Mouse (Mus musculus) olfactory bulb, adult 2 months (tissue): ENCODE data around the gene Fkbpl. TPM values are rescaled to one million over a fixed set of nuclear protein-coding genes. Genes with fewer than 3 reads are reported as not detected.

Experiments used
- H3K27ac ChIP-seq: fragments of 200-500 bp; 2 replicates; pipeline ENCODE4 v1.5.1; 2012; ENCODE audit warnings: low read depth, low read length; ENCODE audit not compliant: insufficient read depth
- H3K4me1 ChIP-seq: fragments of 200-500 bp; 2 replicates; pipeline ENCODE4 v1.6.1; 2012; ENCODE audit warnings: low read length; ENCODE audit not compliant: control insufficient read depth, insufficient read depth
- H3K4me3 ChIP-seq: fragments of 200-500 bp; 2 replicates; pipeline ENCODE4 v1.5.1; 2012; ENCODE audit warnings: mild to moderate bottlenecking, low read depth, low read length, moderate library complexity; ENCODE audit not compliant: insufficient read depth
- CTCF ChIP-seq: fragments of 200-500 bp; IDR thresholded peaks from 2 replicates; pipeline ENCODE4 v1.5.1; 2012; ENCODE audit warnings: low read depth, mild to moderate bottlenecking, low read length, moderate library complexity; ENCODE audit not compliant: insufficient read depth
- POLR2A ChIP-seq: fragments of 200-500 bp; IDR thresholded peaks from 2 replicates; pipeline ENCODE4 v1.6.1; 2012; ENCODE audit warnings: mild to moderate bottlenecking, low read depth, low read length, moderate library complexity; ENCODE audit not compliant: insufficient read depth
- WGBS: fragments of 180-500 bp; shearing (Covaris S2); methylation state at CpG from one replicate; pipeline ENCODE4 v1.1.7; 2018; 5-methylcytosine and 5-hydroxymethylcytosine counted together
- polyA plus RNA-seq: library from polyadenylated mRNA; stranded (reverse); fragments of >200 nt; gene quantifications from 2 replicates; pipeline ENCODE4 v1.2.4, GENCODE M21; 2012; ENCODE audit warnings: low replicate concordance; ENCODE audit not compliant: missing spikeins, insufficient read depth, insufficient read length

Fkbpl gene
- polyA plus RNA-seq, 1 experiment = not detected

- TF ChIP-seq POLR2A (no peak), CTCF (no peak)
- WGBS = 78% methylated on average over 4 of the region's 4 CpGs
- Histone ChIP-seq H3K4me1 (peaks cover 24% of the 10 kb centered on the region), H3K4me3 (no peak overlapping the region), H3K27ac (no peak overlapping the region)
Observed at GRCm38 (mm10) chr17:34680621-34681020, 36.1 kb downstream of the Fkbpl start.

- Histone ChIP-seq H3K27ac (no peak overlapping the region), H3K4me3 (no peak overlapping the region), H3K4me1 (peaks cover 27% of the 10 kb centered on the region)
- TF ChIP-seq POLR2A = no peak
- no peak for TF ChIP-seq CTCF
- 73% methylated on average over 17 of the region's 17 CpGs for WGBS
Observed at GRCm38 (mm10) chr17:34681132-34681571, 36.6 kb downstream of the Fkbpl start.

- no peak overlapping the region for H3K4me3 ChIP-seq
- H3K4me1 ChIP-seq = peaks cover 27% of the 10 kb centered on the region
- 81% methylated on average over 11 of the region's 11 CpGs for WGBS
- TF ChIP-seq POLR2A (no peak), CTCF (no peak)
- H3K27ac ChIP-seq = no peak overlapping the region
Observed at GRCm38 (mm10) chr17:34681881-34682536, 37.4 kb downstream of the Fkbpl start.

GRCm38 (mm10) chr17:34683179-34683578, 38.6 kb downstream of the Fkbpl start:
- Histone ChIP-seq H3K4me3 (no peak overlapping the region), H3K27ac (no peak overlapping the region), H3K4me1 (peaks cover 27% of the 10 kb centered on the region)
- 89% methylated on average over 8 of the region's 8 CpGs for WGBS
- TF ChIP-seq CTCF = no peak
- no peak for TF ChIP-seq POLR2A

GRCm38 (mm10) chr17:34683686-34684220, 39.2 kb downstream of the Fkbpl start:
- 57% methylated on average over 10 of the region's 10 CpGs for WGBS
- Histone ChIP-seq H3K4me1 (peaks cover 27% of the 10 kb centered on the region), H3K4me3 (no peak overlapping the region), H3K27ac (no peak overlapping the region)
- TF ChIP-seq POLR2A (no peak), CTCF (no peak)

- TF ChIP-seq CTCF (no peak), POLR2A (no peak)
- H3K27ac ChIP-seq = no peak overlapping the region
- H3K4me1 ChIP-seq = peaks cover 27% of the 10 kb centered on the region
- no peak overlapping the region for H3K4me3 ChIP-seq
- 41% methylated on average over 9 of the region's 9 CpGs for WGBS
Observed at GRCm38 (mm10) chr17:34684253-34684893, 39.8 kb downstream of the Fkbpl start.

- no peak overlapping the region for H3K27ac ChIP-seq
- H3K4me3 ChIP-seq = no peak overlapping the region
- WGBS = 75% methylated on average over 28 of the region's 28 CpGs
- H3K4me1 ChIP-seq = peaks cover 27% of the 10 kb centered on the region
- TF ChIP-seq POLR2A (no peak), CTCF (no peak)
Observed at GRCm38 (mm10) chr17:34685120-34686110, 40.9 kb downstream of the Fkbpl start.

GRCm38 (mm10) chr17:34688889-34689288, 44.3 kb downstream of the Fkbpl start:
- TF ChIP-seq POLR2A (no peak), CTCF (no peak)
- peaks cover 18% of the 10 kb centered on the region for H3K4me1 ChIP-seq
- 94% methylated on average over 7 of the region's 7 CpGs for WGBS
- H3K4me3 ChIP-seq = no peak overlapping the region
- H3K27ac ChIP-seq = no peak overlapping the region
